Mouse (Mus musculus): ENCODE measurements around the gene Ghrl.

GRCm38 (mm10) chr6:113690400-113691083 lies 29.1 kb downstream of the Ghrl start:
- no peak for TF ChIP-seq POLR2A (IDR thresholded peaks at IDR 0.05; ENCODE audit: borderline replicate concordance, extremely low read depth, low read depth, low read length)
- no peak for TF ChIP-seq CTCF (IDR thresholded peaks at IDR 0.05; ENCODE audit: insufficient read depth, low read length)

Measured in lung, adult 2 months (tissue).